Mouse (Mus musculus) yolk sac, embryonic 10.5 days (tissue): ENCODE data around the gene Havcr1.
"Not testable (repeated sequence)": the region's sequence is repeated elsewhere in the genome, so short reads cannot be mapped to it uniquely, and the experiment has no call there.

ENCODE experiments used
- DNase-seq: peaks from one replicate; pipeline ENCODE4 v3.0.0-alpha.2; 2017; ENCODE audit warnings: low spot score

The Havcr1 gene

DNA sequence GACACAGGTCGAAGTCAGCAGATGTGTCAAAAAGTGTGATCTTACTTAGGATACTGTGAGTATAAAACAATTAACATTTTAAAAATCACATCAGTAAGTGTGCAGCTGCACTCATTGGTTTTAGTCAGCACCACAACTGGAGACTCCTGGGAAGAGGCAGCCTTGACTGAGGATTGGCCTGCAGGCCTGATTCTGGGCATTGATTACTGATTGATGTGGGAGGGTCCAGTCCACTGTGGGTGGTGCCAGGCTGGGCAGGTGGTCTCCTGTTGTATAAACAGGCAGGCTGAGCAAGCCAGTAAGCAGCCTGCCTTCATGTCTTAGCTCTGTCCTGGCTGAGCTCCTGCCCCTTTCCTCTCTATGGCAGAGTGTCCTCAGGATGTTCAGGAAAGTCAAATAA, at the start of gene Havcr1:
TSS of gene Havcr1 (plus strand) at position 5 of the 400 bp plus-strand sequence.
- DNase-seq: not testable (repeated sequence)

DNA sequence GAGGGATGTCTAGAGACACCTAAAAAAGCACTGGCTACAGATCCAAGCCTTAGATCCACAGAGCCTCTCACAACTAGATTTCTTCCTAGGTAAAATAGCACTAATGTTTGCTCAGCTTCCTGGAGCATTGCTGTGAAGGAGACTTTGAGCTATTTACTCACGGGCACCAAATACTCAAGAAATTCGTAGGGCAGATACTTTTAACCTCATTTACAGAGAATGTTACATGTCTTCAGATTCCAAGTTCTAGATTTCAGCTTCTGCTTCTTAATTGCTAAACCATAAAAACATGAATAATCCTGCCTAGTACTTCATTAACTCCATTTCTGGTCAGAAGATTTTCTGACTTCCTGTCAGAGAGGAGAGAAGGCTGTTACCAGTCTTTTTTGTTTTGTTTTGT, 44.7 kb upstream of the Havcr1 start:
- DNase-seq: no peak

DNA sequence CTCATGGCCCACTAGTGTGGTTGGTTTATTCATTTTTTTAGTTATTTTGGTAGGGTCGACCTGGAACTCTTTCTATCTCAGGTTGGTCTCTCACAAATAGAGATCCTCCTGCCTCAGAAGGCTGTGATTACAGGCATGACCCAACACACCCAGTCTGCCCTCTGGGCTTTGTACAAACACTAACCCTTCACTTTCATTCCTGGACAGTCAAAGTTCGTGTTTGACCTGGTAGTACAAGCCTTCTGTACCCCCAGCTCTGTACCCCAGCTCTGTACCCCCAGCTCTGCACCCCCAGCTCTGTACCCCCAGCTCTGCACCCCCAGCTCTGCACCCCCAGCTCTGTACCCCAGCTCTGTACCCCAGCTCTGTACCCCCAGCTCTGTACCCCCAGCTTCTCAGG, 39.0 kb upstream of the Havcr1 start:
- not testable (repeated sequence) for DNase-seq

DNA sequence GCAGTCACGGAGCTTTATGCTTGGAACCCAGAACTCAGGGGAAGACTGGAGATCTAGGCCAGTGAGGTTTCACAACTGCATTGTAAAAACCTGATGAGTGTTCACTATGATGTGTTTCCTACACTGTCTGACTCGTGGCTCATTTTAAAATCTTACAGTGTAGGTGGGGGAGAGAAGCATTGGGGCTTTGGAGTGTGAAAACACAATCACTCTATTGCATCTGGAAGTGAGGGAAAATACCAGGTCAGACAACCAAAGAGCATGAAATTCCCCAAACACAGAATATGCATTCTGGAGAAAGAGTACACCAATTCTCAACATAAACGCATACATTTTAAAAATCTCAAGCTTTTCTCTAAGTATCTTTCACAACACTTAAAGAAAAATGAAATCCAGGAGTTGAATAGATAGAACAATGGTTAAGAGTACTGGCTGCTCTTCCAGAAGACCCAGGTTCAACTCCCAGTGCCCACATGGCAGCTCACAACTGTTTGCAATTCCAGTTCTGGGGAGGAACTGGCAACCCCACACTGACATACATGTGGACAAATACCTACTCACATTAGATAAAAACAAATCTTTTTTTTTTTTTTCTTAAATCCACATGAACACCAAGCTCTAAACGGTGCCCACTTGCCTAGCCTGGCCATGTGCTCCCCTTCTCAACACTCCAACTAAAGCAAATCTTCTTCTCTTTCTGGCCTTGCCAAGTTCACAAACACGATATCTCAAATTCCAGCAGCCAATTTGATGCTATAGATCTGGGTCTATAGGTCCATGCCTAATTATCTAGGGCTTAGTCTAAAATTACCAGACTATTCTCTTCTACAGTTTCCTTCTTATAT, 37.2 kb upstream of the Havcr1 start:
- DNase-seq: no peak

DNA sequence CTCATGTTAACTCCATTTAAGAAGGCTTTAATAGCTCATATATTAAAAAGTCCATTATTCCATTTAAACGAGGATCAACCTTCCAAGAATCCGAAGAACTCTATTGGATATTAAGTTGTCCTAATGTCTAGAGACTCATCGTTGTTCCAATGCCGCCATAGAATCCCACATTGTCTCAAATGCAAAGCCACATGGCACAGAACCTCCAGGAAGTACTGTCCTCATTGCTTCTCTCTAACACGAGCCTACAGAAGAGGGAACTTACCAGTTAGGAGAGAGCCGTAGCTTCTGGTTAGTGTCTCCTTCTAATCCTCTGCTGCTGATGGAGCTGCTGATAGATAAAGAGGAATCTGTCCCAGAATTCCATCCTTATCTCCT, 36.6 kb upstream of the Havcr1 start:
- DNase-seq: no peak

DNA sequence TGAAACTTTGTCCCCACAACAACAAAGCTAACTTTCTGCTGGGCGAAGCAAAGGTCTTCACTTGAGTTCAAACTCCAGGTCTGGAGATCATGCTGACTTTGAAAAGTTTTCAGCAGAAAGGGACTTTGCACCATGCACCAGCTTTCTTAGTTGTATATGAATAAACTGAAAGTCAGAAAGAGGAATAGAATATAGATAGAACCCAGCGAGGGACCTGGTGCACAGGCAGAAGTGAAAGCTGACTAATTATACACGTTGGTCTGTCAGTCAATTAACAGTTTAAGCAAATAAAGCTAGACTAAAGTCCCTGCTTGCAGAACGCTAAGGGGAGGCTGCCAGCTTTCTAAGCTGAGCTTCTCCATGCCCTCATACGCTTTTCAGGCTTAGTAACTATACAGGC, 36.0 kb upstream of the Havcr1 start:
- peak; percentile 61 for DNase-seq

DNA sequence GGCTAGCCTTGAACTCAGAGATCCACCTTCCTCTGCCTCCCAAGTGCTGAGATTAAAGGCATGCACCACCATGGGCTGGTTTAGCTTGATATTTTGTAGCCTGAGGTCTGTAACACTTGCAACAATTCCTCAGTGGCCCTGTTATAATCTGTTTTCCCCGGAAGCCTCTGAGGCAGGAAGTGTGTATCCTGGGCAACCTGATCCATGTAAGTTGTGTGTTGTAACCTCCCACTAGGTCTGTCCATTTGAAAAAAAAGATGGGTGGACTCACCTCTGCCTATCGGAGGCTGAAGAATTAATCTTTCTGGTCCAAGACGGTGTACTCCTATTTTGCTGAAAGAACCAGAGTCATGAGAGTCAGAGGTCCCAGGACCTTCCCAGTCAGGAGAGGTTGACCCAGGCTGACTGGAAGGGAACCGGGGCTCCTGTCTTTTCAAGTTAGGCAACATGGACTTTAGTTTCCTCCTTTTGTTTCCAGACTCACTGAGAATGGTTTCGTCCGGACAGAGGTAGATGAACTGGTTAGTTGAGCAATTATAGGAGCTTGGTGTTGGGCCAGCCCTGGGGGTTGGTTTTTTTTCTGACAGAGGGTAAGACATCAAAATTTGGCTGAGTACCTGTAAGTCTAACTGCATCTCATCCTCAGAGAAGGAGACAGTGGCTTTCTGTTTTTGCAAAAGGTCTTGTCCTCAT, 28.1 kb upstream of the Havcr1 start, which contains the start of gene Timd2:
TSS of gene Timd2 (minus strand) at position 398 of the 693 bp plus-strand sequence.
- peak; percentile 62 for DNase-seq

DNA sequence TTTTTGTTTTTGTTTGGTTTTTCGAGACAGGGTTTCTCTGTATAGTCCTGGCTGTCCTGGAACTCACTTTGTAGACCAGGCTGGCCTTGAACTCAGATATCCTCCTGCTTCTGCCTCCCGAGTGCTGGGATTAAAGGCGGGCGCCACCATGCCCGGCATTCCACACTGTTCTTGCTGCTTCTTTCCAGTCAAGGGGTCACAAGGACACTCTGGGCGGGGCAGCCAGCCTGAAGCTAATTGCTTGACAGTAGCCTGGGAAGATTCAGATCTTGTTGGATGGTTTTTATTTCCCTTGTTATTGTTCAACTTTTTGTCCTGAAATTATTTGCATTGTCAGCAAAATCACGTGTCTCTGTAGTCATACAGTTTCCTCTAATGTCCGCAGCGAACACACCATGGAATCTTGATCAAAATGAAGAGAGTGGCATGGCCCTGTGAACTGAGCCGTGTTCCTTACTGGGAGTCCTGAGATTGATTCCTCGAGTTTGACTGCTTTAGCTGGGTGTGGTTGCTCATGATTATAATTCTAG, 3.3 kb upstream of the Havcr1 start:
- DNase-seq: no peak

DNA sequence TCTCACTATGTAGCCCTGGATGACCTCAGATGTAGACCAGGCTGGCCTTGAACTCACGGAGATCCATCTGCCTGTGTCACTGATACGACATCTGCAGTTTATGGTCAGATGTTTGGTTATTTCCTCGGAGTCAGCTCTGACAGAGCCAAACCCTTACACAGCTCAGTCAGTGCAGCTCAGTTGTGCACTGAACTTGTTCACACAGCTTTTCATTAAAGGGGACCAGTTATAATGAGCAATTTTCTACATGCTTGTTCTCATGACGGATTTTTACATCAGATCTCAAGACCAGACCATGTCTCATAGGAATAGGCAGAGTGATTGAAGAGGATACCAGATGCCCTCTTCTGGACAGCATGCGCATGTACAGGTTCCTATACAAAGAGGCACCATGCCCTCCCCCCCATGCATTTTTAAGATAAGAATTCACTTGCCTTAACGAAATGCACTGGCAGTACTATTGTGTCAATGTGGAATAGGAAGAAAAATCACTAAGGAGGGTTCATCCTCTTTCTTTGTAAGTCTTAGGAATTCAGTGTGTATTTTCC, 1.6 kb upstream of the Havcr1 start:
- DNase-seq: peak; percentile 25

DNA sequence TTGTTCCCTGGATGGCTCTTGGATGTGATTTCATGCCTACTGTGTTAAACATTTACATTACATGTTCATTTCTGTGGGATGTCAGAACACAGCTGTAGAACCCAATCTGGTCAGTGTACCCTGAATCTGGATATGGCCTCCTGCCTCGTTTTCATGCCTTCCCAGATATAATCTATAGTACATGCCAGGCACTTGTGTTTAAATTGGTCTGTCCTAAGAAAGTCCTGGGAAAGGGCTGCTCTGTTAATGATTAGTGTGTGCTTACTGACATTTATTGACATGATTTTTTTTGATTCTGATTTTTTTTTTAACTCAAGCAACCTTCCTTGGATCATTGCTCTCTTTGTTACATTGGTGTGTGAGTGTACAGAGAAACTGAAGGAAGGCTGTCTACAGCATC, 263 bp upstream of the Havcr1 start:
- no peak for DNase-seq

DNA sequence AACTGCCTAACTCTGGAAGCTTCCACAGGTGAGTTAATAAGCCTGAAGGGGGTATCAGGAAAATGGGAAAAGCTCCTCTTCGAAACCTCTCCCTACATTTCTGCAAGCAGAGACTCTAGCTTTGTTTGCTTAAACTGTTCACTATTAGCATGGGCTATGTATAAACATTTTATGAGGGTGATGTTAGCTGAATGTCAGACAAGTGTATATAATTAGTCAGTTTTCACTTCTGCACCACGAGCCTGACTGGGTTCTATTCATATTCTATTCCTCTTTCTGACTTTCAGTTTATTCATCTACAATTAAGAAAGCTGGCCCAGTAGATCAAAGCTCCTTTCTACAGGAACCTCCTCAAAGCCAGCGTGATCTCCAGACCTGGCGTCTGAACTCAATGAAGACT, 4.6 kb downstream of the Havcr1 start:
- DNase-seq: no peak

DNA sequence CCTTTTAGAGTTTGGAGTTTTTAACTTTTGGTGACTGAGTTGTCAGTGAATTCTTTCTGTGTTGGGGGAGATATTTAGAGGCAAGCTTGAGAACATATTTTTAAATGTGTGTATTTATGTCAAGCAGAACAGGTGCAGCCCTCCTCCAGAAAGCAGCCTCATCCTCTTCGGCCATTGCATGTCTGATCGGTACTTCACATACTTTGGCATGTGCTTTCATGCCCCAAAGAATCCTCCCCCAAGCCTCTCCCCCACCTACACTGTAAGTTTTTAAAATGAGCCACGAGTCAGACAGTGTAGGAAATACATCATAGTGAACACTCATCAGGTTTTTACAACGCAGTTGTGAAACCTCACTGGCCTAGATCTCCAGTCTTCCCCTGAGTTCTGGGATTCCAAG, 6.0 kb downstream of the Havcr1 start:
- no peak for DNase-seq

DNA sequence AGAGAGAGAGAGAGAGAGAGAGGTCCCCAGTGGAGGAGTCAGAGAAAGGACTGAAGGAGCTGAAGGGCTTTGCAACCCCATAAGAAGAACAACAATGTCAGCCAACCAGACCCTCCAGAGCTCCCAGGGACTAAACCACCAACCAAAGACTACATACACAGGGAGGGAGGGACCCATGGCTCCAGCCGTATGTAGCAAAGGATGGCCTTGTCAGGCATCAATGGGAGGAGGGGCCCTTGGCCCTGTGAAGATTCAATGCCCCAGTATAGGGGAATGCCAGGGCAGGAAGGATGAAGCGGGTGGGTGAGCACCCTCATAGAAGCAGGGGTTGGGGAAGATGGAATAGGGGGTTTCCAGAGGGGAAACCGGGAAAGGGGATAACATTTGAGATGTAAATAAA, 6.8 kb downstream of the Havcr1 start:
- DNase-seq: no peak

DNA sequence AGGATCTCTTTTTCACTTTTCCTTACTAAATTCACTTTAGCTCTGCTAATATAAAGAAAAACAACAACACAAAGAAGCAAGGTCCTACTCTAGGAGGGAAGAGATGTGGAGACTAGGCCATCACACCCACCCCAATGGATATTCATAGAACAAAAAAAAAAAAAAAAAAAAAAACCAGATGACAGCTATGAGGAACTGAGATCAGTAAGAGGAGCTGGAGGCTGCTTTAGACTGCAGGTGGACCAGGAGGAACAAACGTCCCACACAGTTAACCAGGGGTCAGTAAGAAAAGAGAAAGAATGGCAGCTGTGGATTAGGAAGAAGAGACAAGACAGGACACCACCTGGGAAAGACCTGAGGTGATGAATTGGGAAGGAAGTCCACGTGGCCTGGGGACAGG, 13.1 kb downstream of the Havcr1 start:
- DNase-seq: no peak

DNA sequence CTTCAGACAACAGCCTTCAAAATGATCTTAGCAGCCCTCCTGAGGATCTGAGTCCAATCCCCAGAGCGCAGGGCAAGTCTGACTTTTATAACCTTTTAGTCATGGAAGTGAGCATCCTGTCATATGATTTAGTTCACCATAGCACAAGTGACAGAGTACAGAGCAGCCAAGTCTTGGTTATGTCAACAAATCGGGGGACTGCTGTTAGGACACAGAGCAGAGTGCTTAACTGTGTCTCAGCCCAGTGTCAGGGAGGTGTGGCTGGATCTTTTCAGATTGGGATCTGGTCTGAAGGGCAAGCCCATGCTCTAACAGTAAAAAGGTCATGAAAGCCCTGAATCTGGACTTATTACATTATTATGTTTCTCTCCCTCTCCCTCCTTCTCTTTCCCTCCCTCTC, 18.8 kb downstream of the Havcr1 start:
- peak; percentile 23 for DNase-seq

DNA sequence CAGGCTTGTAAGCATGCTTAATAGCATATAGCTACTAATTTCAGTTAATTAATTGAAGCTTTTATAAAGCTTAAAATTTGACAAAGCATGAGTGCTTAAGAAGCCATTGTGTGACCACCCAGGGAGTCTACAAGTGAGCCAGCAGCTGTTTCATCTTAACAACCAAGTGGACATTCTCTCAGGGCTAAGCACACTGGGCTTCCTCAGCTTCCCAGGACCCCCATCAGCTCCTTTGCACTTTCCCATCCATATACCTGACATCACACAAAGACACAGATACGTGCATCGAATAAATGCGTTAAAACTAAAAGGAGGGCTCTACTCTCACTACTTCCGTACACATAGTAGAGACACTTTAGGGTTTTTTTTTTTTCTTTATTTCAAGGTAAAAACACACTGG, 19.8 kb downstream of the Havcr1 start:
- no peak for DNase-seq

DNA sequence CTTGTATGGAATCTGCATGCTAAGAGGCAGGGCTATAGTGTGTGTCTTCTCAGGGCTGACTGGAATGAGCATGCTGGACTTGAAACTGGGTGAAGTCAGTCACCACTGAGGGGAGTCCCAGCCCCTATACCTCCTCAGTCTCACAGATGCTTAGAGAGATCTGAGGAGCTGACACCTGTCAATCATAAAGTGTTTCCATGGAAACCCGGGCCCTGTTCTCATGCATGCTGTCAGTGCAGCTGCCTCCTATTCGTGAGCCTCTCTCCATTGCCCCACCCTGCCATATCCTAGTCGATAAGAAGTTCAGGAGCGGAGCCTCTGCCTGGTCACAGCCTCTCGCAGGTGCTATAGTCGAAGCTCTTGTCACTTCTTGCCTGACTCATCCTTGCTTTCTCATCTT, 20.8 kb downstream of the Havcr1 start:
- not testable (repeated sequence) for DNase-seq

DNA sequence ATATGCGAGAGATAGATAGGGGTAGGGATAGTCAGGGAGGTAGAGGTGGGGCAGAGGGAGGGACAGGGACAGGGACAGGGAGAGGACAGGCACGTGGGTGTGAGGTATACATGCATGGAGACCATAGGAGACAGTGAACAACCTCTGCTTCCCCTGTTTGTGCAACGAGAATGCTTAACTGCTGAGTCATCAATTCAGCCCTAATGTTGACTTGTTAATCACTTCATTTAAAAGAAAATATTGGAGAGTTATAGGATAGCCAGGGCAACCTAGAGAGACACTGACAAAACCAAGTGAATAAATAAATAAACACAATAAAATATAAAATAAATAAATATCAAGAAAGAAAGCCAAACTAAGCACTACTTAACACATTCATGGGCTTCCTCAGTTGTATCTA, 42.0 kb downstream of the Havcr1 start:
- no peak for DNase-seq

DNA sequence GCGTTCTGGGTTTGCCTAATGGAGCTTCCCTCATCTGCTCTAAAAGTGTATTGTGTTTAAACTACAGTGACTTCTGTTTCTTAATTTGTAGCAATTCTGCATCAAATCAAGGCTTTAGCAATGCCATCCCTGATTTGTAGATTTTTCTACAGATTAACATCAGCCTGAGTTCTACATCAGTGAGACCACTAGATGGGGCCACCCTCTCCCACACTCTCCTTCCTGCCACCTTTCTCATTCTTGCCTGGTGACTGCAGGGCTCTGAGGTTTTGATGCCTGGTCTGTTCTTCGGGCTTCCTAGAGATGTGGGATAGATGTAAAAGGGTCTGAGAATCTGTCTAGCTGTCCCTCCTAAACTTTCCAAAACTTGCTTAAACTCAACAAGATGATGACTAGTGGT, 44.9 kb downstream of the Havcr1 start:
- no peak for DNase-seq

DNA sequence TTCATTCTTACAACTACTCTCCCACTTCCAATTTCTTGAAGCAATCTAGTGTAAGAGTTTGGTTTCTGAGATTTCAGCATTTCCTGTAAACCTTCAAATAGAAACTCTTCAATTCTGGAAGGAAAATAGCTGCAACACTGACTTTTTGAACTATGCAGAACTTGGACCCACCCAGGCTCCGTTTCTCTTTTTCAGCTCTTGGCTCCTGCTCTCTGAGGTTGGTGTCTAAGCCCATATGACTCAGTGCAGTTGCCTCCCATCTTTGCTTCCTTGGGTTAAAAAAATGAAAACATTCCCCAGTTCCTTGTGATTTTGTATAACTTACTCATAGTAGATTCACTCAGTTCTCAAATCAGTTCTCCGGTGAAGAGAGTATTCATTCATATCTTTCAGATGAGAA, 69.6 kb downstream of the Havcr1 start:
- no peak for DNase-seq

DNA sequence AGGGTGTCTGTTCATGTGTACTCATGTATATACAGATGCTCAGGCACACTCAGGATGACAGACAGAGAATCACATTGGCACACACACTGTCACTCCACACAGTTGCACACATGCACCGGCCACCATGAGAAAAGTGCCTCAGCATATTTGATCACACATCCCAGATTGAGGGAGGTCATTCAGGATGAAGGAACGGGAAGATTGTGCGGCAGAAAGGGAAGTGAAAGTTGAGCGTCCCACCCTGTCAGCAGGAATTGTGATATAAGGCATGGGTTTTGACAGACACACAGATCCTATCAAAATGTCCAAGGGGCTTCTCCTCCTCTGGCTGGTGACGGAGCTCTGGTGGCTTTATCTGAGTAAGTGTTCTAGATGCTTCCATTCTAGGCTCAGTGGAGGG, 75.6 kb downstream of the Havcr1 start, which contains the start of gene Timd4:
TSS of gene Timd4 (plus strand) at position 290 of the 400 bp plus-strand sequence.
- DNase-seq: no peak

DNA sequence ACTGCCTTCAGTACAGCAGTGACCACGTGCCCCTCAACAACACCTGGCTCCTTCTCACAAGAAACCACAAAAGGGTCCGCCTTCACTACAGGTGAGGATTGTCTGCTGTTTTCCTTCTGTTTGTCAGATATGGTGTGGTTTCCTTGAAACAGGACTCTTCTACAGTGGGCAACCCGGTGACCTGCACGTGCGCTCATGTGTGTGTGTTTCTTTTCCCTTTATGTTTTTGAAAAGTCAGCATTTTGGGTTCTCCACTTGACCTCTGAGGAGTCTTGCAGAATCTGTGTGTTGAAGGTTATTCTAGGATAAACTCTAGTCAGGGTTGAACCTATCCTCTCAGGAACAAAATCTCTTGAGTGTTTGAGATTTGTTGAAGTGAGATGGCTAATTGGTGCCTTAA, 82.8 kb downstream of the Havcr1 start:
- DNase-seq: no peak

DNA sequence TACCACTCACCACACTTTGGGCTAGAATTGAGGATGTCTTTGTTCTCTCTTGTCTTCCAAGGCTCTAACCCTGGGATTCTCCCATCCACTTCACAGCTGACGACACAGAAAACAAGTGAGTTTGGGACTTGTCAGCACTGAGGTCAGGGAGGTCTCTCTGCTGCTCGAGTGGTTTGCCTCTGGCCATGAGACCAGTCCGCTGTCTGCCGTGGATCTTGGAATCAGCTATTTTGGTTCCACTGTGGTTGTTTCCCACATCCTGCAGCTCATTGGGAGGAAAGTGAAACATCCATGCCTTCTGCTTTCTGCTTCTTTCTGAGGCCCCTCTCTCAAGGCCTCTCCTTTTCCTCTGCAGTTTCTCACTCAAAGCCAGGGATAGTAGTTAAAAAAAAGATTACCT, 85.0 kb downstream of the Havcr1 start:
- DNase-seq: no peak
